Mouse (Mus musculus) lung, embryonic 14.5 days (tissue): ENCODE measurements around the gene Ggt5. TPM values are rescaled to one million over a fixed set of nuclear protein-coding genes. Genes with fewer than 3 reads are reported as not detected.

ENCODE experiments used
- ATAC-seq: fragments of 200-750 bp; cut with Nextera tagmentation; 2 replicates; pipeline ENCODE4 v1.8.0; 2017; ENCODE audit warnings: mild to moderate bottlenecking, moderate TSS enrichment, moderate library complexity; ENCODE audit not compliant: insufficient read depth
- DNase-seq: peaks from one replicate; pipeline ENCODE4 v3.0.0-alpha.2; 2015
- H3K27ac ChIP-seq: fragments of 300-500 bp; sonication (generic); 2 replicates; pipeline ENCODE4 v1.5.1; 2014; ENCODE audit warnings: low read depth, mild to moderate bottlenecking, moderate library complexity
- H3K27me3 ChIP-seq: fragments of 300-500 bp; sonication (generic); 2 replicates; pipeline ENCODE4 v1.6.1; 2014; ENCODE audit warnings: low read length, control low read depth; ENCODE audit not compliant: insufficient read depth
- H3K36me3 ChIP-seq: fragments of 300-500 bp; sonication (generic); 2 replicates; pipeline ENCODE4 v1.6.1; 2014; ENCODE audit warnings: control low read depth; ENCODE audit not compliant: insufficient read depth
- H3K4me1 ChIP-seq: fragments of 300-500 bp; sonication (generic); 2 replicates; pipeline ENCODE4 v1.6.1; 2014; ENCODE audit warnings: antibody characterized with exemption, control low read depth; ENCODE audit not compliant: insufficient read depth
- H3K4me2 ChIP-seq: fragments of 300-500 bp; sonication (generic); 2 replicates; pipeline ENCODE4 v1.6.1; 2014; ENCODE audit warnings: mild to moderate bottlenecking
- H3K4me3 ChIP-seq: fragments of 300-500 bp; sonication (generic); 2 replicates; pipeline ENCODE4 v1.5.1; 2014; ENCODE audit warnings: low read depth, low read length
- H3K9ac ChIP-seq: fragments of 300-500 bp; sonication (generic); 2 replicates; pipeline ENCODE4 v1.6.1; 2014
- H3K9me3 ChIP-seq: fragments of 300-500 bp; sonication (generic); 2 replicates; pipeline ENCODE4 v1.6.1; 2016; ENCODE audit warnings: low read depth, low read length, control low read depth
- CTCF ChIP-seq: IDR thresholded peaks from 2 replicates; pipeline ENCODE4 v1.5.1; 2016; ENCODE audit warnings: antibody characterized with exemption, low read depth
- WGBS: fragments of 180-500 bp; shearing (Covaris S2); extraction: QIAGEN DNeasy Blood & Tissue Kit; methylation state at CpG from one replicate; pipeline ENCODE4 v1.1.7; 2014; 5-methylcytosine and 5-hydroxymethylcytosine counted together
- polyA plus RNA-seq: library from polyadenylated mRNA; unstranded; fragments of >200 nt; fragmentation: Nextera tagmentation; extraction: Ambion mirVana; gene quantifications from 2 replicates; pipeline ENCODE4 v1.2.1, GENCODE M21; 2014

Gene Ggt5
- polyA plus RNA-seq: 0.43 and 0.71 TPM in 2 replicates

- peak within 1 kb of the TSS; percentile 8; the same call in 1 of the 2 replicates for H3K4me3 ChIP-seq
- H3K36me3 ChIP-seq: no peaks in the 10 kb centered on the region
- H3K9ac ChIP-seq: peak within 1 kb of the TSS; percentile 38
- peaks cover 10% of the 10 kb centered on the region; the same call in 1 of the 2 replicates for H3K4me1 ChIP-seq
- peak within 1 kb of the TSS; percentile 48 for H3K4me2 ChIP-seq
- peak; percentile 22; the same call in 1 of the 2 replicates for TF ChIP-seq CTCF
- H3K27ac ChIP-seq: peak within 1 kb of the TSS; percentile 54; the same call in 1 of the 2 replicates
- peaks cover 7% of the 10 kb centered on the region; the same call in 1 of the 2 replicates for H3K27me3 ChIP-seq
- WGBS: 8% methylated on average over 5 of the region's 5 CpGs
- ATAC-seq (peak; percentile 66), DNase-seq (peak; percentile 93)
- H3K9me3 ChIP-seq: no peaks in the 10 kb centered on the region
Observed at GRCm38 (mm10) chr10:75589129-75589528, at the start of gene Ggt5. Gene Ggt5, plus strand, starts transcription at chr10:75589340.

- H3K27ac ChIP-seq: no peak overlapping the region
- WGBS: 67% methylated on average over 7 of the region's 7 CpGs
- H3K36me3 ChIP-seq: no peaks in the 10 kb centered on the region
- peaks cover 4% of the 10 kb centered on the region; the same call in 1 of the 2 replicates for H3K9me3 ChIP-seq
- no peak overlapping the region for H3K4me2 ChIP-seq
- DNase-seq (no peak), ATAC-seq (no peak)
- H3K9ac ChIP-seq: no peak overlapping the region
- H3K4me3 ChIP-seq: no peak overlapping the region
- H3K27me3 ChIP-seq: no peaks in the 10 kb centered on the region
- no peak for TF ChIP-seq CTCF
- H3K4me1 ChIP-seq: 0 out of 2 replicates have a peak, but pooled peaks cover 11% of the 10 kb centered on the region
Observed at GRCm38 (mm10) chr10:75547901-75548300, 41.2 kb upstream of the Ggt5 start.

- no peak overlapping the region for H3K27ac ChIP-seq
- H3K4me2 ChIP-seq: no peak overlapping the region
- 0 out of 2 replicates have a peak, but pooled peaks cover 12% of the 10 kb centered on the region for H3K4me1 ChIP-seq
- ATAC-seq (no peak), DNase-seq (peak; percentile 17)
- no peaks in the 10 kb centered on the region for H3K27me3 ChIP-seq
- peaks cover 4% of the 10 kb centered on the region; the same call in 1 of the 2 replicates for H3K9me3 ChIP-seq
- 37% methylated on average over 14 of the region's 14 CpGs for WGBS
- no peak for TF ChIP-seq CTCF
- no peak overlapping the region for H3K4me3 ChIP-seq
- H3K9ac ChIP-seq: no peak overlapping the region
- no peaks in the 10 kb centered on the region for H3K36me3 ChIP-seq
Observed at GRCm38 (mm10) chr10:75548486-75548885, 40.7 kb upstream of the Ggt5 start.

- DNase-seq: no peak
- Histone ChIP-seq H3K9ac (no peak overlapping the region), H3K4me2 (no peak overlapping the region), H3K9me3 (peaks cover 4% of the 10 kb centered on the region; the same call in 1 of the 2 replicates), H3K4me1 (0 out of 2 replicates have a peak, but pooled peaks cover 12% of the 10 kb centered on the region), H3K27ac (no peak overlapping the region), H3K4me3 (no peak overlapping the region), H3K27me3 (no peaks in the 10 kb centered on the region), H3K36me3 (no peaks in the 10 kb centered on the region)
- no peak for TF ChIP-seq CTCF
- no peak for ATAC-seq
- 59% methylated on average over 7 of the region's 7 CpGs for WGBS
Observed at GRCm38 (mm10) chr10:75549886-75550285, 39.3 kb upstream of the Ggt5 start.

GRCm38 (mm10) chr10:75551175-75551574 lies 38.0 kb upstream of the Ggt5 start:
- Histone ChIP-seq H3K9ac (no peak overlapping the region), H3K36me3 (no peaks in the 10 kb centered on the region), H3K9me3 (no peaks in the 10 kb centered on the region), H3K27ac (no peak overlapping the region), H3K4me1 (peaks cover 14% of the 10 kb centered on the region; the same call in 1 of the 2 replicates), H3K4me2 (peak overlapping the region; percentile 27; the same call in 1 of the 2 replicates), H3K27me3 (no peaks in the 10 kb centered on the region), H3K4me3 (no peak overlapping the region)
- peak; percentile 73 for DNase-seq
- peak; percentile 49 for TF ChIP-seq CTCF
- WGBS: 16% methylated on average over 12 of the region's 12 CpGs
- ATAC-seq: peak; percentile 59

GRCm38 (mm10) chr10:75552106-75552505 lies 37.0 kb upstream of the Ggt5 start:
- H3K27ac ChIP-seq: no peak overlapping the region
- no peaks in the 10 kb centered on the region for H3K36me3 ChIP-seq
- ATAC-seq: no peak
- DNase-seq: no peak
- H3K4me3 ChIP-seq: no peak overlapping the region
- no peak for TF ChIP-seq CTCF
- H3K9me3 ChIP-seq: no peaks in the 10 kb centered on the region
- H3K4me2 ChIP-seq: no peak overlapping the region
- H3K9ac ChIP-seq: no peak overlapping the region
- WGBS: 54% methylated on average over 2 of the region's 2 CpGs
- peaks cover 19% of the 10 kb centered on the region; the same call in 1 of the 2 replicates for H3K4me1 ChIP-seq
- no peaks in the 10 kb centered on the region for H3K27me3 ChIP-seq

GRCm38 (mm10) chr10:75552701-75553450 lies 36.3 kb upstream of the Ggt5 start:
- H3K9ac ChIP-seq: no peak overlapping the region
- ATAC-seq (peak; percentile 52; the same call in 1 of the 2 replicates), DNase-seq (peak; percentile 38)
- no peaks in the 10 kb centered on the region for H3K27me3 ChIP-seq
- H3K4me3 ChIP-seq: no peak overlapping the region
- no peak overlapping the region for H3K27ac ChIP-seq
- peaks cover 19% of the 10 kb centered on the region; the same call in 1 of the 2 replicates for H3K4me1 ChIP-seq
- no peak overlapping the region for H3K4me2 ChIP-seq
- no peaks in the 10 kb centered on the region for H3K9me3 ChIP-seq
- WGBS: 53% methylated on average over 13 of the region's 13 CpGs
- no peak for TF ChIP-seq CTCF
- no peaks in the 10 kb centered on the region for H3K36me3 ChIP-seq
